Mouse (Mus musculus): ENCODE measurements around the gene Olfr1341. TPM values are rescaled to one million over a fixed set of nuclear protein-coding genes. Genes with fewer than 3 reads are reported as not detected.

Gene Olfr1341
- polyA plus RNA-seq, 1 experiment from 2014 or later = not detected

DNA sequence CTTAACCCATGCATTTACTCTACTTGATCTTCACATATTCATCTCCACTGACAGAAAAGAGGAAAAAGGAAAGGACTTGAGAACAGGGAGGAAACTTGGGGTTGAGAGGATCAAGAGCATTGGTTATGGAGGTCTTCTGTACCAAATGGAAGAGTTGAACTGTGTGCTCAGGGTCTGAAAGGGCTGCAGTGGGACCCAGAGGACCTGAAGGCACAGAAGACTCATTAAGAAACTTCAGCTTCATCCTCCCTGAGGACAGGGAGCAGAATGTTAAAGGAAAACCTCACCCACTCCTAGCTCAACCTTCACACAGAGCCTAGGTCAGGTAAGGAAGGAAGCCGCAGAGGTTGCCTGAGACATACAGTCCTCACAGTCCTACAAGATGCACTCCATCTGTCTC, 28.6 kb downstream of the Olfr1341 start, which contains the start of gene Olfr1339:
TSS of gene Olfr1339 (plus strand) at position 301 of the 400 bp plus-strand sequence.
- H3K27me3 ChIP-seq (replicated peaks; ENCODE audit: control insufficient read depth, insufficient read depth, low read length) = no peaks in the 10 kb centered on the region
- no peak within 1 kb of the TSS for H3K4me2 ChIP-seq (ENCODE audit: low read length)
- ATAC-seq (no peak), DNase-seq (ENCODE audit: low spot score) (no peak)
- H3K36me3 ChIP-seq (ENCODE audit: control insufficient read depth, insufficient read depth, low read length) = no peaks in the 10 kb centered on the region
- no peak within 1 kb of the TSS for H3K9ac ChIP-seq (ENCODE audit: low read length)
- 100% methylated on average over 1 of the region's 1 CpGs for WGBS
- H3K4me3 ChIP-seq (ENCODE audit: low read depth, low read length) = no peak within 1 kb of the TSS
- H3K4me1 ChIP-seq (ENCODE audit: control insufficient read depth, insufficient read depth, low read length) = no peaks in the 10 kb centered on the region
- H3K27ac ChIP-seq (ENCODE audit: low read depth, low read length) = no peak within 1 kb of the TSS
- H3K9me3 ChIP-seq (replicated peaks; ENCODE audit: control insufficient read depth, low read length) = no peaks in the 10 kb centered on the region

DNA sequence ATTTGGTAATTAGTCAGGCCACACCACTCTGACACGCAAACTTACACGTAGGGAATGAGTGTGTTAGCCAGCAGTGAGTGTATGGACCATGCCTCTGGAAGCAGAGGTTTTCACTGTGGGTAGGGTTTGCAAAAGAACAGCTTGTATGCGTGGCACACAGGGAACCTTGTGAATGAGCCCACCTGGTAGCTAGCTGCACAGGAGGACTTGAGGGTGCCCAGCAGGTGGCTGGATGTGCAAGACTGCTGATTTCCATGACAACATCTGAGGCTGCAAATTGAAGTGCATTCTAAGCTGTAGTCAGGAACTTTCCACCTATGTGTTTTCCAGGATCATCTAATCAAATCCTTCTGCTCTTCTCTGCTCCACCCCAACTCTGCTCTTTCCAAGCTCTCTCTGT, 36.3 kb downstream of the Olfr1341 start:
- WGBS = 58% methylated on average over 3 of the region's 3 CpGs
- Histone ChIP-seq H3K9me3 (replicated peaks; ENCODE audit: control insufficient read depth, low read length) (no peaks in the 10 kb centered on the region), H3K36me3 (ENCODE audit: control insufficient read depth, insufficient read depth, low read length) (no peaks in the 10 kb centered on the region), H3K27ac (ENCODE audit: low read depth, low read length) (no peak overlapping the region), H3K4me1 (ENCODE audit: control insufficient read depth, insufficient read depth, low read length) (no peaks in the 10 kb centered on the region), H3K27me3 (replicated peaks; ENCODE audit: control insufficient read depth, insufficient read depth, low read length) (no peaks in the 10 kb centered on the region), H3K4me3 (ENCODE audit: low read depth, low read length) (no peak overlapping the region), H3K9ac (ENCODE audit: low read length) (no peak overlapping the region), H3K4me2 (ENCODE audit: low read length) (no peak overlapping the region)
- no peak for ATAC-seq
- DNase-seq (ENCODE audit: low spot score) = no peak

DNA sequence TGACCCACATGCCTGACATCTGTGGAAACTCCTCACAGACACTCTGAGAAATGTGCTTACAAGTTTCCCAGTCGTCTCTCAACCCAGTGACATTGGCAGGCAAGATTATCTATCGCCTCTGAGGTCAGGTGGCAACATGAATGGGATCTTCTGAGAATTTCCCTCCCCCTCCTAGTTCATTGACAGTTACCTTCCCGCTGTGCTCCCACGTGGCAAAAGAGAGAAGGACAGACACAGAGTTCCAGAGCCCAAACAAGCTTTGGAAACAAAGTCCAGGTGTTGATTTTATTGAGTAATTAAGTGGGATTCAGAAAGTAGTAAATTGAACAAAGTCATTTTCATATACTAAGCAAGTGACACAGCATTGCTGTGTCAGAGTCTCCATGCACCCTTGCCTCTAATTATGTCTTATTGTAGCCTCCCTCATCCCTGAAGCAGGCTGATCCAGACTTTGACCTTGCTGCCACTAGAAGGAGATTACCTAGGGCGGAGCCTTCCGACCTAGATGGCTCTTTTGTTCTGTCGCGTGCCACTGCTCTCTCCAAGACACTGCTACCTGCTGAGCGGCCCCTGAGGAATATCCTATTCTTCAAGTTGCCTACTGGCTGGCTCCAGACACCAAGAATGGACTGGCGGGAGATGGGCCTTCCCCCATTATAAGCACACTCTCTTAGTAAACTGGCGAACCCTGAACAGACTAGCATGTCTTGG, 37.8 kb downstream of the Olfr1341 start:
- Histone ChIP-seq H3K4me3 (ENCODE audit: low read depth, low read length) (no peak overlapping the region), H3K9ac (ENCODE audit: low read length) (no peak overlapping the region), H3K27me3 (replicated peaks; ENCODE audit: control insufficient read depth, insufficient read depth, low read length) (no peaks in the 10 kb centered on the region), H3K4me1 (ENCODE audit: control insufficient read depth, insufficient read depth, low read length) (no peaks in the 10 kb centered on the region), H3K27ac (ENCODE audit: low read depth, low read length) (no peak overlapping the region), H3K36me3 (ENCODE audit: control insufficient read depth, insufficient read depth, low read length) (no peaks in the 10 kb centered on the region), H3K9me3 (replicated peaks; ENCODE audit: control insufficient read depth, low read length) (no peaks in the 10 kb centered on the region), H3K4me2 (ENCODE audit: low read length) (no peak overlapping the region)
- DNase-seq (ENCODE audit: low spot score) (no peak), ATAC-seq (no peak)
- WGBS = 5% methylated on average over 11 of the region's 11 CpGs

- Histone ChIP-seq H3K9ac (ENCODE audit: low read length) (no peak overlapping the region), H3K4me2 (ENCODE audit: low read length) (no peak overlapping the region), H3K4me1 (ENCODE audit: control insufficient read depth, insufficient read depth, low read length) (no peaks in the 10 kb centered on the region), H3K27me3 (replicated peaks; ENCODE audit: control insufficient read depth, insufficient read depth, low read length) (no peaks in the 10 kb centered on the region), H3K27ac (ENCODE audit: low read depth, low read length) (no peak overlapping the region), H3K4me3 (ENCODE audit: low read depth, low read length) (no peak overlapping the region), H3K36me3 (ENCODE audit: control insufficient read depth, insufficient read depth, low read length) (no peaks in the 10 kb centered on the region), H3K9me3 (replicated peaks; ENCODE audit: control insufficient read depth, low read length) (no peaks in the 10 kb centered on the region)
- 3% methylated on average over 16 of the region's 16 CpGs for WGBS
- DNase-seq (ENCODE audit: low spot score) (peak; percentile 19), ATAC-seq (no peak)
Observed at GRCm38 (mm10) chr4:118741881-118742280, 38.6 kb downstream of the Olfr1341 start.

GRCm38 (mm10) chr4:118758637-118759036, 55.3 kb downstream of the Olfr1341 start, which contains the start of gene Olfr1338:
Olfr1338 (minus strand) TSS chr4:118758737.
- ATAC-seq (no peak), DNase-seq (ENCODE audit: low spot score) (no peak)

More at GRCm38 (mm10) chr4:118758637-118759036, 55.3 kb downstream of the Olfr1341 start, which contains the start of gene Olfr1338:
- Histone ChIP-seq H3K4me1 (ENCODE audit: control insufficient read depth, insufficient read depth, low read length) (no peaks in the 10 kb centered on the region), H3K9me3 (replicated peaks; ENCODE audit: control insufficient read depth, low read length) (no peaks in the 10 kb centered on the region), H3K27me3 (replicated peaks; ENCODE audit: control insufficient read depth, insufficient read depth, low read length) (no peaks in the 10 kb centered on the region), H3K36me3 (ENCODE audit: control insufficient read depth, insufficient read depth, low read length) (no peaks in the 10 kb centered on the region), H3K4me2 (ENCODE audit: low read length) (no peak within 1 kb of the TSS), H3K4me3 (ENCODE audit: low read depth, low read length) (no peak within 1 kb of the TSS), H3K9ac (ENCODE audit: low read length) (no peak within 1 kb of the TSS), H3K27ac (ENCODE audit: low read depth, low read length) (no peak within 1 kb of the TSS)
- 83% methylated on average over 1 of the region's 1 CpGs for WGBS

Other genes starting within 250 kb of the Olfr1341 start
- 0.18 and 0.22 TPM in 2 replicates for gene Mpl, start 246.0 kb upstream of the Olfr1341 start, polyA plus RNA-seq (2014; fragmentation: Nextera tagmentation; extraction: Ambion mirVana)
- 10.8 and 12.4 TPM in 2 replicates for gene Tie1, start 213.5 kb upstream of the Olfr1341 start, polyA plus RNA-seq (2014; fragmentation: Nextera tagmentation; extraction: Ambion mirVana)
- not detected in 2 replicates for gene 2610528J11Rik, start 176.5 kb upstream of the Olfr1341 start, polyA plus RNA-seq (2014; fragmentation: Nextera tagmentation; extraction: Ambion mirVana)
- gene Tmem125, start 159.5 kb upstream of the Olfr1341 start, polyA plus RNA-seq (2014; fragmentation: Nextera tagmentation; extraction: Ambion mirVana) = not detected in 2 replicates
- 0.81 and 0.91 TPM in 2 replicates for gene Cfap57, start 82.7 kb upstream of the Olfr1341 start, polyA plus RNA-seq (2014; fragmentation: Nextera tagmentation; extraction: Ambion mirVana)
- gene Ebna1bp2, start 82.7 kb upstream of the Olfr1341 start, polyA plus RNA-seq (2014; fragmentation: Nextera tagmentation; extraction: Ambion mirVana) = 167 and 176 TPM in 2 replicates
- not detected in 2 replicates for gene Olfr62, start 44.6 kb upstream of the Olfr1341 start, polyA plus RNA-seq (2014; fragmentation: Nextera tagmentation; extraction: Ambion mirVana)
- gene Olfr1342, start 10.8 kb upstream of the Olfr1341 start, polyA plus RNA-seq (2014; fragmentation: Nextera tagmentation; extraction: Ambion mirVana) = not detected in 2 replicates
- gene Olfr1340, start 16.6 kb downstream of the Olfr1341 start, polyA plus RNA-seq (2014; fragmentation: Nextera tagmentation; extraction: Ambion mirVana) = not detected in 2 replicates
- not detected in 2 replicates for gene Olfr1339, start 28.7 kb downstream of the Olfr1341 start, polyA plus RNA-seq (2014; fragmentation: Nextera tagmentation; extraction: Ambion mirVana)
- not detected in 2 replicates for gene Olfr1338, start 55.2 kb downstream of the Olfr1341 start, polyA plus RNA-seq (2014; fragmentation: Nextera tagmentation; extraction: Ambion mirVana)
- not detected in 2 replicates for gene Olfr1337, start 79.1 kb downstream of the Olfr1341 start, polyA plus RNA-seq (2014; fragmentation: Nextera tagmentation; extraction: Ambion mirVana)
- gene Olfr1335, start 106.4 kb downstream of the Olfr1341 start, polyA plus RNA-seq (2014; fragmentation: Nextera tagmentation; extraction: Ambion mirVana) = not detected in 2 replicates
- not detected in 2 replicates for gene Olfr1333, start 132.8 kb downstream of the Olfr1341 start, polyA plus RNA-seq (2014; fragmentation: Nextera tagmentation; extraction: Ambion mirVana)
- gene Olfr1331, start 161.1 kb downstream of the Olfr1341 start, polyA plus RNA-seq (2014; fragmentation: Nextera tagmentation; extraction: Ambion mirVana) = not detected in 2 replicates
- gene Olfr1330, start 185.1 kb downstream of the Olfr1341 start, polyA plus RNA-seq (2014; fragmentation: Nextera tagmentation; extraction: Ambion mirVana) = not detected in 2 replicates
- gene Olfr1329, start 213.9 kb downstream of the Olfr1341 start, polyA plus RNA-seq (2014; fragmentation: Nextera tagmentation; extraction: Ambion mirVana) = not detected in 2 replicates
- not detected in 2 replicates for gene Olfr1328, start 235.1 kb downstream of the Olfr1341 start, polyA plus RNA-seq (2014; fragmentation: Nextera tagmentation; extraction: Ambion mirVana)

Measured in forebrain, embryonic 14.5 days (tissue).